ENCODE assay signal across 12 mouse cellular contexts in genomic region chr1:132364388-132364787, GRCm38 (mm10). TPM values are rescaled to one million over a fixed set of nuclear protein-coding genes. Genes with fewer than 3 reads are reported as not detected.
A peak's percentile ranks its signal among the peaks of the same experiment; 100 is the strongest.
DNase-seq lines count a peak whose midpoint lies in the region; TF ChIP-seq lines count a peak whose summit lies in the region.
"Had no signal": no experiment of that assay in that cellular context is flagged by ENCODE, and none has a peak within 500 bp of the region (broad histone marks: within the 10 kb centered on the region; RNA-seq: fewer than 3 reads in every experiment).

No protein-coding gene starts in this region.

- no peaks in the 10 kb centered on the region for H3K36me3 ChIP-seq in liver, adult 2 months (ENCODE audit: control insufficient read depth, insufficient read depth, low read length)

- no peak overlapping the region for H3K4me3 ChIP-seq in liver, adult 2 months (ENCODE audit: insufficient read depth, low read depth, low read length)
- H3K4me3 ChIP-seq: lung, embryonic 15.5 days; midbrain, embryonic 12.5 days had no signal

- TF ChIP-seq POLR2A in liver, adult 2 months (IDR thresholded peaks at IDR 0.05; ENCODE audit: extremely low read depth, insufficient read depth, low read length), result no peak

- H3K9ac ChIP-seq in liver, adult 2 months (ENCODE audit: low read depth, low read length), result 0 out of 2 replicates have a peak overlapping the region, but pooled peaks have one; percentile 16
- H3K9ac ChIP-seq: lung, embryonic 15.5 days; midbrain, embryonic 12.5 days had no signal

- no peaks in the 10 kb centered on the region for H3K79me2 ChIP-seq in liver, adult 2 months (ENCODE audit: control insufficient read depth, insufficient read depth, low read length)

- DNase-seq in cerebellum, adult 18-20 months, result peak; percentile 40 to 59
- no peak for DNase-seq in cerebellum, postnatal 36 days
- DNase-seq in layer of hippocampus, adult 11-12 months (ENCODE audit: low spot score), result peak; percentile 67
- DNase-seq in layer of hippocampus, postnatal 25 days (ENCODE audit: extremely low spot score in 1 of 2, low spot score in 1 of 2), result no peak
- peak; percentile 42 for DNase-seq in 3T3-L1 (ENCODE audit: low read depth, low spot score)
- DNase-seq in liver, adult 2 months (ENCODE audit: extremely low read depth, low read depth, low spot score), result no peak
- DNase-seq in kidney, postnatal 10 days, result no peak
- DNase-seq in urinary bladder, postnatal 10 days (ENCODE audit: low spot score), result no peak
- DNase-seq: adrenal gland, postnatal 25 days; kidney, adult 8-10 months had no signal

- H3K27ac ChIP-seq in liver, adult 2 months (replicated peaks; ENCODE audit: insufficient read depth, low read depth, low read length), result no peak overlapping the region
- H3K27ac ChIP-seq: lung, embryonic 15.5 days; midbrain, embryonic 12.5 days had no signal

- WGBS in liver, adult 2 months, result 90% methylated on average over 3 of the region's 3 CpGs

- H3K4me1 ChIP-seq in liver, adult 2 months (ENCODE audit: control insufficient read depth, insufficient read depth, low read length), result peaks cover 2% of the 10 kb centered on the region; the same call in 1 of the 2 replicates

- TF ChIP-seq CTCF in liver, adult 2 months (IDR thresholded peaks at IDR 0.05; ENCODE audit: low read depth, low read length), result no peak

- no peaks in the 10 kb centered on the region for H3K27me3 ChIP-seq in liver, adult 2 months (ENCODE audit: control insufficient read depth, insufficient read depth, low read length)
- H3K27me3 ChIP-seq: lung, embryonic 15.5 days; midbrain, embryonic 12.5 days had no signal

RNA-seq across cellular contexts. Expression of gene Tmcc2, which starts 26.7 kb away (rescaled TPM):
- total RNA-seq in layer of hippocampus, postnatal 25 days (2021), result 100 to 1,000 TPM; 232 to 246 TPM
- total RNA-seq in liver, adult 2 months (2014; rRNA removed), result 1.6 and 1.9 TPM in 2 replicates
- polyA plus RNA-seq in liver, adult 2 months (2012; rRNA removed), result 2.2 and 2.5 TPM in 2 replicates

RNA-seq across cellular contexts. Expression of gene Nuak2, which starts 48.5 kb away (rescaled TPM):
- total RNA-seq in layer of hippocampus, postnatal 25 days (2021), result under 1 TPM; 0.64 to 0.92 TPM
- 3.8 and 4.8 TPM in 2 replicates for total RNA-seq in liver, adult 2 months (2014; rRNA removed)
- 6.4 and 8.0 TPM in 2 replicates for polyA plus RNA-seq in liver, adult 2 months (2012; rRNA removed)

RNA-seq across cellular contexts. Expression of gene Dstyk, which starts 53.0 kb away (rescaled TPM):
- total RNA-seq in layer of hippocampus, postnatal 25 days (2021), result 10 to 100 TPM; 47.4 to 49.5 TPM
- total RNA-seq in liver, adult 2 months (2014; rRNA removed), result 8.9 and 10.1 TPM in 2 replicates
- polyA plus RNA-seq in liver, adult 2 months (2012; rRNA removed), result 3.6 and 4.1 TPM in 2 replicates

Comparison
In these comparisons a context has a peak if more than half of its experiments do, and no peak if none do; other contexts are left out.
1. DNase-seq: peak in cerebellum, adult 18-20 months (2 of 2), layer of hippocampus, adult 11-12 months (single experiment) and 3T3-L1 (single experiment); none in cerebellum, postnatal 36 days (0 of 2), layer of hippocampus, postnatal 25 days (0 of 2), liver, adult 2 months (single experiment), kidney, postnatal 10 days (single experiment) and urinary bladder, postnatal 10 days (single experiment).
2. RNA of gene Tmcc2, which starts 26.7 kb away (total RNA-seq): 232 to 246 TPM in layer of hippocampus, postnatal 25 days; 1.6 to 1.9 TPM in liver, adult 2 months; every median in the first group is over 10 times any median in the second.